Mouse (Mus musculus): ENCODE measurements around the gene Ubiad1. TPM values are rescaled to one million over a fixed set of nuclear protein-coding genes. Genes with fewer than 3 reads are reported as not detected.

Ubiad1 gene
- polyA plus RNA-seq, 1 experiment from 2014 or later: 27.1 TPM

- Histone ChIP-seq H3K27ac (no peak overlapping the region), H3K4me3 (no peak overlapping the region), H3K9me3 (no peaks in the 10 kb centered on the region), H3K36me3 (replicated peaks) (peaks cover 99% of the 10 kb centered on the region), H3K27me3 (ENCODE audit: poor library complexity, severe bottlenecking) (no peaks in the 10 kb centered on the region), H3K4me1 (no peaks in the 10 kb centered on the region)
- WGBS: 96% methylated on average over 5 of the region's 5 CpGs
- DNase-seq (ENCODE audit: extremely low spot score, low spot score): no peak
Measured at GRCm38 (mm10) chr4:148466511-148467079, 22.0 kb upstream of the Ubiad1 start.

GRCm38 (mm10) chr4:148464869-148465268 is 20.3 kb upstream of the Ubiad1 start:
- Histone ChIP-seq H3K27ac (no peak overlapping the region), H3K27me3 (ENCODE audit: poor library complexity, severe bottlenecking) (no peaks in the 10 kb centered on the region), H3K4me1 (peaks cover 5% of the 10 kb centered on the region; the same call in 1 of the 2 replicates), H3K9me3 (no peaks in the 10 kb centered on the region), H3K36me3 (replicated peaks) (peaks cover 99% of the 10 kb centered on the region), H3K4me3 (no peak overlapping the region)
- WGBS: 97% methylated on average over 12 of the region's 12 CpGs
- DNase-seq (ENCODE audit: extremely low spot score, low spot score): no peak

- Histone ChIP-seq H3K36me3 (replicated peaks) (peaks cover 99% of the 10 kb centered on the region), H3K9me3 (no peaks in the 10 kb centered on the region), H3K27me3 (ENCODE audit: poor library complexity, severe bottlenecking) (no peaks in the 10 kb centered on the region), H3K27ac (no peak overlapping the region), H3K4me3 (no peak overlapping the region), H3K4me1 (peaks cover 5% of the 10 kb centered on the region; the same call in 1 of the 2 replicates)
- no peak for DNase-seq (ENCODE audit: extremely low spot score, low spot score)
- 92% methylated on average over 12 of the region's 12 CpGs for WGBS
Measured at GRCm38 (mm10) chr4:148464301-148464700, 19.7 kb upstream of the Ubiad1 start.

- Histone ChIP-seq H3K36me3 (replicated peaks) (peaks cover 99% of the 10 kb centered on the region), H3K4me1 (peaks cover 5% of the 10 kb centered on the region; the same call in 1 of the 2 replicates), H3K27me3 (ENCODE audit: poor library complexity, severe bottlenecking) (no peaks in the 10 kb centered on the region), H3K27ac (no peak overlapping the region), H3K9me3 (no peaks in the 10 kb centered on the region), H3K4me3 (no peak overlapping the region)
- no peak for DNase-seq (ENCODE audit: extremely low spot score, low spot score)
- WGBS: 92% methylated on average over 14 of the region's 14 CpGs
Measured at GRCm38 (mm10) chr4:148463208-148463960, 18.8 kb upstream of the Ubiad1 start.

- Histone ChIP-seq H3K36me3 (replicated peaks) (peaks cover 99% of the 10 kb centered on the region), H3K27ac (no peak overlapping the region), H3K4me1 (peaks cover 5% of the 10 kb centered on the region; the same call in 1 of the 2 replicates), H3K27me3 (ENCODE audit: poor library complexity, severe bottlenecking) (no peaks in the 10 kb centered on the region), H3K9me3 (no peaks in the 10 kb centered on the region), H3K4me3 (no peak overlapping the region)
- WGBS: 95% methylated on average over 13 of the region's 13 CpGs
- DNase-seq (ENCODE audit: extremely low spot score, low spot score): no peak
Measured at GRCm38 (mm10) chr4:148462717-148463116, 18.1 kb upstream of the Ubiad1 start.

GRCm38 (mm10) chr4:148461772-148462171 is 17.2 kb upstream of the Ubiad1 start:
- WGBS: 86% methylated on average over 4 of the region's 4 CpGs
- peaks cover 100% of the 10 kb centered on the region for H3K36me3 ChIP-seq (replicated peaks)

GRCm38 (mm10) chr4:148460656-148461284 is 16.2 kb upstream of the Ubiad1 start:
- WGBS: 84% methylated on average over 12 of the region's 12 CpGs
- peak overlapping the region; percentile 49; the same call in 1 of the 2 replicates for H3K27ac ChIP-seq
- peaks cover 100% of the 10 kb centered on the region for H3K36me3 ChIP-seq (replicated peaks)
- H3K4me3 ChIP-seq: no peak overlapping the region
- peaks cover 5% of the 10 kb centered on the region; the same call in 1 of the 2 replicates for H3K4me1 ChIP-seq
- H3K9me3 ChIP-seq: no peaks in the 10 kb centered on the region
- no peak for DNase-seq (ENCODE audit: extremely low spot score, low spot score)
- H3K27me3 ChIP-seq (ENCODE audit: poor library complexity, severe bottlenecking): no peaks in the 10 kb centered on the region

More at GRCm38 (mm10) chr4:148461772-148462171, 17.2 kb upstream of the Ubiad1 start:
- Histone ChIP-seq H3K4me3 (no peak overlapping the region), H3K27ac (no peak overlapping the region), H3K9me3 (no peaks in the 10 kb centered on the region), H3K4me1 (peaks cover 5% of the 10 kb centered on the region; the same call in 1 of the 2 replicates), H3K27me3 (ENCODE audit: poor library complexity, severe bottlenecking) (no peaks in the 10 kb centered on the region)
- no peak for DNase-seq (ENCODE audit: extremely low spot score, low spot score)

- DNase-seq (ENCODE audit: extremely low spot score, low spot score): no peak
- 92% methylated on average over 5 of the region's 5 CpGs for WGBS
- peaks cover 87% of the 10 kb centered on the region for H3K36me3 ChIP-seq (replicated peaks)
Measured at GRCm38 (mm10) chr4:148455477-148456025, 11.0 kb upstream of the Ubiad1 start.

GRCm38 (mm10) chr4:148453707-148454106 is 9.1 kb upstream of the Ubiad1 start:
- Histone ChIP-seq H3K27ac (no peak overlapping the region), H3K4me3 (no peak overlapping the region), H3K27me3 (ENCODE audit: poor library complexity, severe bottlenecking) (no peaks in the 10 kb centered on the region), H3K36me3 (replicated peaks) (peaks cover 68% of the 10 kb centered on the region), H3K9me3 (no peaks in the 10 kb centered on the region), H3K4me1 (peaks cover 13% of the 10 kb centered on the region)
- no peak for DNase-seq (ENCODE audit: extremely low spot score, low spot score)
- 94% methylated on average over 11 of the region's 11 CpGs for WGBS

More at GRCm38 (mm10) chr4:148455477-148456025, 11.0 kb upstream of the Ubiad1 start:
- Histone ChIP-seq H3K9me3 (no peaks in the 10 kb centered on the region), H3K4me3 (no peak overlapping the region), H3K27ac (no peak overlapping the region), H3K4me1 (peaks cover 2% of the 10 kb centered on the region; the same call in 1 of the 2 replicates), H3K27me3 (ENCODE audit: poor library complexity, severe bottlenecking) (no peaks in the 10 kb centered on the region)

GRCm38 (mm10) chr4:148448853-148449245 is 4.3 kb upstream of the Ubiad1 start:
- Histone ChIP-seq H3K4me1 (peaks cover 32% of the 10 kb centered on the region), H3K36me3 (replicated peaks) (peaks cover 20% of the 10 kb centered on the region), H3K27me3 (ENCODE audit: poor library complexity, severe bottlenecking) (no peaks in the 10 kb centered on the region), H3K9me3 (no peaks in the 10 kb centered on the region), H3K4me3 (peak overlapping the region; percentile 81), H3K27ac (peak overlapping the region; percentile 91)
- DNase-seq (ENCODE audit: extremely low spot score, low spot score): no peak
- under 1% methylated on average over 15 of the region's 15 CpGs for WGBS

- 0% methylated on average over 56 of the region's 56 CpGs for WGBS
- no peaks in the 10 kb centered on the region for H3K27me3 ChIP-seq (ENCODE audit: poor library complexity, severe bottlenecking)
- H3K4me1 ChIP-seq: peaks cover 38% of the 10 kb centered on the region
- H3K9me3 ChIP-seq: no peaks in the 10 kb centered on the region
- peak within 1 kb of the TSS; percentile 91 for H3K27ac ChIP-seq
- DNase-seq (ENCODE audit: extremely low spot score, low spot score): peak; percentile 91
- peaks cover 14% of the 10 kb centered on the region for H3K36me3 ChIP-seq (replicated peaks)
- H3K4me3 ChIP-seq: peak within 1 kb of the TSS; percentile 81
Measured at GRCm38 (mm10) chr4:148448179-148448852, 3.7 kb upstream of the Ubiad1 start, which contains the start of gene Mtor. Mtor (plus strand) TSS chr4:148448611.

- no peak overlapping the region for H3K27ac ChIP-seq
- WGBS: 90% methylated on average over 7 of the region's 7 CpGs
- no peaks in the 10 kb centered on the region for H3K27me3 ChIP-seq (ENCODE audit: poor library complexity, severe bottlenecking)
- peaks cover 21% of the 10 kb centered on the region for H3K36me3 ChIP-seq (replicated peaks)
- H3K9me3 ChIP-seq: no peaks in the 10 kb centered on the region
- no peak for DNase-seq (ENCODE audit: extremely low spot score, low spot score)
- no peak overlapping the region for H3K4me3 ChIP-seq
- H3K4me1 ChIP-seq: peaks cover 35% of the 10 kb centered on the region
Measured at GRCm38 (mm10) chr4:148442598-148442997, 2.0 kb downstream of the Ubiad1 start.

Data from forebrain, embryonic 10.5 days (tissue).